Mouse (Mus musculus): ENCODE results near the gene Wwc2.

GRCm38 (mm10) chr8:48019737-48020136 lies 29.0 kb upstream of the Wwc2 start:
- TF ChIP-seq EP300 (IDR thresholded peaks at IDR 0.05; ENCODE audit: low read depth) (no peak), CTCF (IDR thresholded peaks at IDR 0.05; ENCODE audit: low read depth) (no peak)

All from liver, postnatal 0 days (tissue).